Mouse (Mus musculus) cortical plate, adult 2 months (tissue): Measurements from ENCODE around the gene Dmrt1. TPM values are rescaled to one million over a fixed set of nuclear protein-coding genes. Genes with fewer than 3 reads are reported as not detected.

Experiments
- H3K27ac ChIP-seq: fragments of 200-500 bp; 2 replicates; pipeline ENCODE4 v1.5.1; 2012; ENCODE audit warnings: low read length, control low read depth, inconsistent platforms; ENCODE audit not compliant: insufficient read depth
- H3K4me1 ChIP-seq: fragments of 200-500 bp; 2 replicates; pipeline ENCODE4 v1.6.1; 2011; ENCODE audit warnings: low read length; ENCODE audit not compliant: control insufficient read depth, insufficient read depth
- H3K4me3 ChIP-seq: fragments of 200-500 bp; 2 replicates; pipeline ENCODE4 v1.5.1; 2011; ENCODE audit warnings: mild to moderate bottlenecking, low read length, control low read depth; ENCODE audit not compliant: insufficient read depth
- CTCF ChIP-seq: fragments of 200-500 bp; IDR thresholded peaks from 2 replicates; pipeline ENCODE4 v1.5.1; 2011; ENCODE audit warnings: mild to moderate bottlenecking, control low read depth, low read length; ENCODE audit not compliant: insufficient read depth; ENCODE audit errors: extremely low read depth
- POLR2A ChIP-seq: fragments of 200-500 bp; IDR thresholded peaks from 2 replicates; pipeline ENCODE4 v1.6.1; 2011; ENCODE audit warnings: mild to moderate bottlenecking, low read length, control low read depth; ENCODE audit not compliant: insufficient read depth; ENCODE audit errors: extremely low read depth
- polyA plus RNA-seq: library from polyadenylated mRNA; depleted of rRNA; stranded (reverse); fragments of >200 nt; gene quantifications from 2 replicates; pipeline ENCODE4 v1.2.3, GENCODE M21; 2012; rRNA removed

The Dmrt1 gene
- polyA plus RNA-seq, 1 experiment: not detected

- TF ChIP-seq POLR2A: no peak
- TF ChIP-seq CTCF: no peak
- no peaks in the 10 kb centered on the region for H3K4me1 ChIP-seq
- H3K4me3 ChIP-seq: no peak overlapping the region
- H3K27ac ChIP-seq: no peak overlapping the region
Measured at GRCm38 (mm10) chr19:25648701-25649100, 143.3 kb downstream of the Dmrt1 start.

- Histone ChIP-seq H3K4me3 (no peak overlapping the region), H3K4me1 (no peaks in the 10 kb centered on the region), H3K27ac (no peak overlapping the region)
- TF ChIP-seq POLR2A: no peak
Measured at GRCm38 (mm10) chr19:25650474-25650873, 145.1 kb downstream of the Dmrt1 start.

- TF ChIP-seq CTCF (no peak), POLR2A (no peak)
- H3K4me3 ChIP-seq: no peak overlapping the region
- H3K4me1 ChIP-seq: no peaks in the 10 kb centered on the region
- H3K27ac ChIP-seq: no peak overlapping the region
Measured at GRCm38 (mm10) chr19:25652560-25652959, 147.1 kb downstream of the Dmrt1 start.

Other genes with a start within 250 kb of the Dmrt1 start
- 0.04 and 0.09 TPM in 2 replicates for gene Dmrt3, start 104.7 kb downstream of the Dmrt1 start, polyA plus RNA-seq
- gene Dmrt2, start 166.8 kb downstream of the Dmrt1 start, polyA plus RNA-seq: 1.4 and 1.5 TPM in 2 replicates